Mouse (Mus musculus): ENCODE data around the gene Erf.
A peak's percentile ranks its signal among the peaks of the same experiment; 100 is the strongest.

Gene Erf

DNA sequence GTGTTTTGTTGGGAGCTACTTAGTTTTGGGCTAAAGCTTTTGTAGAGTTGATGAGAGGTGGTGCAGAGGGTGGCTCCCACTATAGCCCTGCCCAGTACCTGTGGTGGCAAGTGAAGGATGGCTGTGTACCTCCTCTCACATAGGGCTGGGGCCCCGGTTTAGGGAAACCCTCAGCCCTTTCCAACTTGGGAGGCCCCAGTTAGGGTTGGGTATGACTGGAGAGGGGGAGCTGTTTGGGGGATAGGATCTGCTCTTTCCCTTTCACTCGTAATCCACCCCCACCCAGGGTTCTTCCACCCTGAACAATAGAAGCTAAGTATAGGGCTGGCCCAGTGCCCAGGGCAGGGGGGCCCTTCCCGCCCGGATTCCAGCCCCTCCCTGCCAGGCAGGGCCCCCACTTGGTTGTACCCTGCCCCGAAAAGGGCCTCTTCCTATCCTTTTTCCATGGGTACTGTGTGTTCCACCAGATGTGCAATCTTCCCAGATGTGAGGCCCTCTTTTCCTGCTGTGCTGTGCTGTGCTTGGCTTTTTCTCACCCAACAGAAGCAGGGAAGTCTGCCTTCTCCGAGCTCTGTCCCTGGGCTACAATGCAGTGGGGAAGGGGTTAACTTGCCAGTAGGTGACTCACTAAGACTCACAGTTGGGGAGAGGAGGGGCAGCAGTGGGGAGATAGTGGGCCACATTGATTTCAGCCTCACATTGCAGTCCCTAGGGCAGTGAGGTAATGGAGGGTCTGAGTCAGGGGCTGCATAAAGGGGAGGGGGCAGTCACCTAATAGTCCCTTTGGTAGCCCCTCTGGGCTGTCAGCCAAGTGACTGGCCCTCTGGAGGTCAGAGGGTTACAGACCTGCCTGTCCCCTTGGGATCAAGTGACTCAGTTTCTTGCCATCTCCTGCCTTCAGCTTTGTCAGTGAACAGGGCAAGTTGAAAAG is 29.6 kb upstream of the Erf start:
- peak; percentile 84 for DNase-seq

DNA sequence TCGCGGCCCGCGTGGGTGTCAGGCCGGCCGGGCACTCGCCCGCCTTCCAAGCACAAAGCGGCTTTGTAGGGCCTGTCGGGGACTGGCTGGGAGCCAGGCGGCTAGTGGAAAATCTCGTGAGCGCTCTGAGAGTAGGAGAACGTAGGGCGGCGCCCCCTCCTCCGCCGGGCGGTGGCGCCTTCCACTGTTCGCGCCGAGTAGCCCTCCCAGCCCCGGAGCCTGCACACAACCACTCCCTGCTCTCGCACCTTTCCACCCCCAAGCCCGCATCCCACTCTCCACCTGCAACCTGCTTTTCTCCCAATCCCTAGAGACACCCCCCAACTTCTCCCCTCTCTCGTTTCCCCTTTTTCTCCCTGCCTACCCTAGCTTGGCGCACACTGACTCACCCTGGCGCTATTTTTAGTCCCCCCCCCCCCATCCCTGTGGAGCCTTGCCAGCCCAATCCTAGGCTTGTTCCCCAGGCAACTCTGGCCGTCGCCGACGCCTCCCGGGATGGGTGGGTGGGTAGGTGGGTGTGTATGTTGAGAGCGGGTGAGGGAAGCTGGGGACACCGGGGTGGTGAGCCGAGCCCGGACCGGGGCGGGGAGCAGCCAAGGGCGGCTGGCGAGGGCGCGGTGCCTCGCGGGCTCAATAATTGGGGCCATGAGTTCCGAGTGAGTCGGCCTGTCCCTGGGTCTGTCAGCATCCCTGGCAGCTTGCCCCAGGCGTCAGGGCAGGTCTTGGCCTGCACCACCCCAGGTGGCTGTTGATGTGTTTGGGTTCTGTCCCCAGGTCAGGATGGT is 28.7 kb upstream of the Erf start:
- DNase-seq: peak; percentile 95

DNA sequence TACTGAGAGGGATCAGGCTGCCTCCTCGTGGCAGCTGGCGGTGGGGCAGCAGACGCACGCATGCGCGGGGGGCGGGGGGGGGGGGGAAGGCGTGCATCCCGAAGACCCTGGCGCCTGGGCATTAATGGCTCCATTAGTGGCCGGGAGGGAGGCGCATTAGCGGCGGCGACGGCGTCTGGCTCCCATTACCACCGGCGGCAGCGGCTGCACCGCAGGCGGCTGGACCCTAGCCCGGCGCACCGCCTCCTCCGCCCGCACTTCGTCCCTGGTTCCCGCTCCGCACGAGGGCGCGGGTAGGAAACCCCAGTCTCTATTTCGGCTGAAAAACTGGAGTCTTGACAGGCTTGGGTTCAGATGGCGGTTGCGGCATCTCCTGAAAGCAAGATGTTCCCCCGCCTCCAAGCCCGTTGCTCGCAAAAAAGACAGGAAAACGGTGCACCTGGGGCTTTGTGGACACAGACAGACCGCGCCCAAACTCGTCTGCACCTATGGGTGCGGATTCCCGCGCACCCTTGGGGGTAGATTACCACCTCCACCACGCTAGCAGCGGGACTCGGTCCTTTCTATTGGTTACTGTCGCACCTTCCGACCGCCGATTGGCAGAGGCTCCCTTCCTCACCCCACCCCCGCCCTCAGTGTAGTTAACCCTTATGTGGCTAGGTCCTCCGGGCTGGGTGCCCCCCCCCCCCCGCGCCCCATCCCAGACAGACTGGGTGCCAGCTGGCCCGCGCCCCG is 27.9 kb upstream of the Erf start:
- DNase-seq: peak; percentile 94

DNA sequence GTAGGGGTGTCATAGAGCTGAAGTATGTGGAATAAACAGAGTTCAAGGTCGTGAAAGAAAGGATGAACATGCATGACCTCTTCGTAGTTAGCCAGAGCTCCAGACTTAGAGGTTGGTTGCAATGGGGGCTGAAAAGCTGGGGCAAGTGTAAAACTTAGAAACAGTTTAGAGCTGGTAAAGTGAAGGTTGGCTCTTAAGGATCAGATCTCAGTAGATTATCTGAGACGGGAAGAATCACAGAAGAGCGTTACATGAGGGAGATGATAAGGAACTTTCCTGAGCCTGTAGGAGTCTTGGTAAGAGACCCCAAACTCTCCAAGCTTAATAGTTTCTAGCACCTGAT is 27.4 kb upstream of the Erf start:
- no peak for DNase-seq

DNA sequence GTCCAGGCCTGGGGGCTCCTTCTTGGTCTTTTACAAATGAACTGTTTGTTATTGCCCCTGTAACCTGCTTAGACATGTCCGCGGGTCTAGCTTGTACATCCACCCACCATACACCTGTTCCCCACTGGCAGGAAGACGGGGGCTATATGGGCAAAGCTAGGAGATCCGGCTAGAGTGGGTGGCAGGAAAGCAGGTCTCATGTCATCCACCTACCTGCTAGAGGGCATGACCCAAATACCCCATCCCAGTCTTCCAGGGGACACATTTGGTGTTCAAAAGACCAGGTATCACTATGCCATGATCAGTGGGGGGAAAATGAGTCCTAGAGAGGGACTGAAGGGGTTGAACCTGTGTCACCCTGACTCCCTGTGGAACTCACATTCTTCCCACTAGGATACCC is 26.8 kb upstream of the Erf start:
- DNase-seq: peak; percentile 65

- DNase-seq: peak; percentile 52
Observed at GRCm38 (mm10) chr7:25275555-25276298, 25.2 kb upstream of the Erf start.

DNA sequence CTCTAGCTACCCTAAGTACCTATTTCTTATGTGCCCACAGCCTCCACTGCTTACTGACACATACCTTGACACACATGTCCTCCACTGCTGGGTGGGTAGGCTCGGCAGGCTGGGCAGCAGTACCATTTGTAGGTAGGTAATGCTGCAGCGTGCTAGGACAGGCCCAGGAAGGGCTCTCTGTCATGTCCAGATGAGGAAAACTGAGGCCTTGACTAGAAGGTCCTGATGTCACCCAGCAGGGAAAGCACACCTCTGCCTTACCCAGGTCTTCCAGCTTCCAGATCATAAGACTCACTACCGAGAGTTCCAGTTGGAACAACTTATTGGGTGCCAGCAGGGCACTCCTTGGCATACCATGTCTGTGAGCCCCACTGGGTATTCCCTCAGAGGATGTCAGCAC is 24.4 kb upstream of the Erf start:
- DNase-seq: peak; percentile 32

DNA sequence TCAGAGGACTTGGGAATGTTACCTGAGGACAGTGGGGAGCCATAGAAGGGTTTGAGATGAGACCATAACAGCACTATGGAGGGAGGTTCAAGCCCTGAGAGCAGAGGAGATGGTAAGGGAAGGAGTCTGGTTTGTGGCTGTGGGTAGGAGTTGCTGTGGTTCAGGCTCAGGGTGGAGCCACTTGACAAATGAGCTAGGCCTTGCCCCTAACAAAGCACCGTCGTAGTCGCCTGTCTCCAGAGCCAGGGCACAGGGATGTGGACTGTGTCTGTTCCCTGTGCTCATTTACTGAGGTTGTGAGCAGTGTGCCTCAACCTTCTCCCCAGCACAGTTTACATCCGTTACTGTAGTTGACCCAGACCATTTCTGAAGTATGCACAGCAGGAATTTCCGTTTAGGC is 24.0 kb upstream of the Erf start:
- no peak for DNase-seq

- peak; percentile 48 for DNase-seq
Observed at GRCm38 (mm10) chr7:25273259-25274241, 23.0 kb upstream of the Erf start.

GRCm38 (mm10) chr7:25272445-25273258 is 22.1 kb upstream of the Erf start:
- peak; percentile 62 for DNase-seq

- DNase-seq: peak; percentile 67
Observed at GRCm38 (mm10) chr7:25271651-25272444, 21.3 kb upstream of the Erf start.

DNA sequence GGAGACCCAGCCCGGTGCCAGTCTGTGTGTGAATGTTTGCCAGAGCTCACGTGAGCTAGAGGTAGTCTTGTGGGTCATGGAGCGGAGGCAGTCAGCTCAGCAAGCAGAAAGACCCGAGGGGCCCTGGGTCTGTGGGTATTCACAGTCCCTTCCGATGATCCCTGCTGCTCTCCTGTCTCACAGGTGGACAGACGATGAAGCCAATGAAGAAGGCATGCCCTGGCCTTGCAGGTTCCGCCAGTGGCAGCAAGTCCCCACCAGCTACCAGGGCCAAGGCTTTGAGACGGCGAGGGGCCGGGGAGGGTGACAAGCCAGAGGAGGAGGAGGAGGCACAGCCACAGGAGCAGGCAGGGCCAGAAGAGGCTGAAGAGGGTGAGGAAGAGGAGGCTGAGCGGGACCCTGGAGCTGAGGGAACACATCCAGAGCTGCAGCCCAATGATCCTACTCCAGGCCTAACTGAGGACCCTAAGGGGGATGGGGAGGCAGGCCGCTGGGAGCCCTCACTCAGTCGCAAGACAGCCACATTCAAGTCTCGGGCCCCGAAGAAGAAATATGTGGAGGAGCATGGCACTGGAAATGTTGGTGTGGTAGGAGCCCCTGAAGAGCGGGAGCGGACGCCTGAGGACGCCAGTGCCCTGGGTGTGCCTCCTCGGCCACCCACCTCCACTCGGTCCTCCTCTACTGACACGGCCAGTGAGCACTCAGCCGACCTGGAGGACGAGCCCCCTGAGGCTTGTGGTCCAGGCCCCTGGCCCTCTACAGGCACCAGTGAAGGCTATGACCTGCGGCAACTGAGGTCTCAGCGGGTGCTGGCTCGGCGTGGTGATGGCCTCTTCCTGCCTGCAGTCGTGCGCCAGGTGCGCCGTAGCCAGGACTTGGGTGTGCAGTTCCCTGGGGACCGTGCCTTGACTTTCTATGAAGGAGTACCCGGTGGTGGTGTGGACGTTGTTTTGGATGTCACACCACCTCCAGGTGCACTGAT is 20.4 kb upstream of the Erf start:
- peak; percentile 61 for DNase-seq

- peak; percentile 69 for DNase-seq
Observed at GRCm38 (mm10) chr7:25269545-25270271, 19.1 kb upstream of the Erf start.

GRCm38 (mm10) chr7:25269029-25269428 is 18.5 kb upstream of the Erf start:
- DNase-seq: peak; percentile 67

- no peak for DNase-seq
Observed at GRCm38 (mm10) chr7:25268588-25268987, 18.0 kb upstream of the Erf start.

- DNase-seq: peak; percentile 100
Observed at GRCm38 (mm10) chr7:25267751-25268463, 17.3 kb upstream of the Erf start.

DNA sequence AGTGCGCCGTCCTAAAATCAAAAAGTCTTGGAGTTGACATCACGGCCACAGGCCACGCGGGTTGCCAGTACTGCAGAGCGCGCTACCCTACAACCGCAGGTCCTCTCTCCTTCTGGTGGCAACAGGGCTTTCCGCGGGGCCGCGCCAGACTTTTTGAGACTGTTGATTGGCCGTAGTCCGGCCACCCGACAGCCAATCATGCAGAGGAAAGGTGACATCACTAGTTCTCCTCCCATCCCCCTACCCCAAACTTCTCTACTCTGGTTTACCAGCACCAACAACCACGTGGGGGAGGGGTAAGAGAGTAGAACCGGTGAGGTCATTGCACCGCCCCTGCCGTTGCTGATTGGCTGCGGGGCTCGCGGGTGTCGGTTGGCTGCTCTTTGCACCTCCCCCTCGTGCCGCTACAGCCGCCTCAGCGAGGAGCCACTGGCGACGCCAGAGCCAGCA is 16.8 kb upstream of the Erf start, which contains the start of gene Cic:
Cic (plus strand) TSS at position 404 of the 450 bp plus-strand sequence.
- DNase-seq: peak; percentile 100

Measured in cerebellum, adult 9-11 months (tissue).